Mouse (Mus musculus): Measurements from ENCODE around the gene E2f6.

The E2f6 gene

DNA sequence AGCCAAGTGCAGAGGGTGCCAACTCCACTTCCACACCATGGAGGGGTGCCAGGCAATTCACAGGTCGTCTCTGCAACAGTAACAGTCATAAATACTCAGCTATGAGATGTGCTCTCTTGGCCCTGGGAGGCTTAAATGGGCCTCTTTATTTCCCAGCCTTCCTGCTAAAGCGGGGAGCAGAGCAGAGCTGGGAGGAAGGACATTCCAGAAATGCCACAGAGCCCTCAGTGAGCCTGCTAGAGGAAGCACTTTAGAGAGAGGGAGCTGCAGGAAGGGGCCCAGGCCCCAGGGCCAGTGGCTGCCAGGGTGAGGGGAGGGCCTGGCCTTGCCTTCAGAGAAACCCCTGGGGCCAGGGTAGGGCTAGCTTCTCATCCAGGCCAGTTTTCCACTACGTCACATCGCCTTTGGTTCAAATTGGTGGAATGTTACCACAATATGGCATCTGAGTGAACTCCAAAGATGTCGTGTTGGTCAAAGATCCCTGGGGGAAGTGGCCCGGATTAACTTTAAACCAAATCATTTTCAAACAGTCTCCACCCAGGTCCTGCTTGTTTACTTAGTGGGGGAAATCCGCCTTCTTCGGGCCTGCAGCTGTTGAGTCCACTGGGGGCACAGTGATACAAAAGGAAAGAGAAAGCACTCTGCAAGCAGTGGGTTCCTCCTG is 59.8 kb downstream of the E2f6 start:
- peak; percentile 24; the same call in 1 of the 2 replicates for ATAC-seq (ENCODE audit: insufficient number of reproducible peaks, low FRiP score, low TSS enrichment)

DNA sequence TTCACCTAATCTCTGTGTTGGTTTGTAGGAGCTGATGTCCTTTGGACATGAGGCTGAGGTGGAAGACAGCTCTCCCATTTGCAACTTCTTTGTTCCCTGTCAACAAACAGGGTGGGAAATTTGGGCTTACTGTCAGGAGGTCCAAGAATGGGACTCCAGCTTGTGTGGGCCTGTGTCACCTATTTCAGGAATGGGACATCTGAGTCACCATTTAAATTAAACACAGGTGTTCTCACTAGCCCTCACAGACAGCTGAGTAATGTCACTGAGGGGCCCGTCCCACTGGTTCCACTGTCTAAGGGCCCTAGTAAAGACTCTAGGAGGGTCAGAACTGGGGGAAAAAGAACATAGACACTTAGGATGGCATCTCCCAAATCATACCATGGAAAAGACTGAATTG is 61.2 kb downstream of the E2f6 start:
- ATAC-seq (ENCODE audit: insufficient number of reproducible peaks, low FRiP score, low TSS enrichment), result no peak

DNA sequence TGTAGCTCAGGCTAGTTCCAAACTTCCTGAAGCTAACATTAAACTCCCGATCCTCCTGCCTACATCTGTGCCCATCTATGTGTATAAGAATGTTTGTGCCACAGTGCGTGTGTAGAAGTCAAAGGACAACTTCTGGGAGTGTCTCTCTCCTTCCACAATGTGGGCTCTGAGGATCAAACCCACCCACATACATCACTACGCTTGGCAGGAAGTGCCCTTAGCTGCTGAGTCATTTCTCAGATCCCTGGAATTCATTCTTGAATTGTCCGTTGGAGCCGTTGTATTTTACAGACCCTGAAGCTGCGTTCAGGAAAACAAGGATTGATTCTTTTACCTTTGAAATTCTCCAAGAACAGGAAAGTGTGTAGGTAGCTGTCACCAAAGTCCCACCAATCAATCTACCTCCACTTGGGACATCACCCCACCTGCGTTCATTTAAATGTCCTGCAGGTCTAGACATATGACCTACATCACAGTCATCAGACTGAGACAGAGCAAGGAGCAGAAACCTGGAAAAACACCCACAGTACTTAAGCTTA is 62.2 kb downstream of the E2f6 start:
- no peak for ATAC-seq (ENCODE audit: insufficient number of reproducible peaks, low FRiP score, low TSS enrichment)

DNA sequence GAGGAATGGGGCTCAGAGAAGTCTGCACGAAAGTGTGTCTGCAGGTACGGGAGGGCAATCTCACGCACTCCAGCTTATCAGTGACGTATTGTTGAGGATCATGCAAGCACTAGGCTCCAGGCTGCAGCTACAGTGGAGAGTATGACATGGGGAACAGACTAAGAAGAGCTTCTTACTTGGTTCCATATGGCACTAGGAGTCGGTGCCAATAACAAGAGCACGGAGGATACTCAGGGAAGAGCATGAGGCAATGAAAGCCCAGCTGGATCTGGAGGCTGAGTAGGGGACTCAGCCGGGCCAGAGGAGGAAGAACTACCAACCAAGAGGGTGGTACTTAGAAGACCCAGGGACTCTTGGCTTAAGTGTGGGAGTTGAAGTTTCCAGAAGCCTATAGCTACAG is 62.8 kb downstream of the E2f6 start:
- ATAC-seq (ENCODE audit: insufficient number of reproducible peaks, low FRiP score, low TSS enrichment), result peak; percentile 89

DNA sequence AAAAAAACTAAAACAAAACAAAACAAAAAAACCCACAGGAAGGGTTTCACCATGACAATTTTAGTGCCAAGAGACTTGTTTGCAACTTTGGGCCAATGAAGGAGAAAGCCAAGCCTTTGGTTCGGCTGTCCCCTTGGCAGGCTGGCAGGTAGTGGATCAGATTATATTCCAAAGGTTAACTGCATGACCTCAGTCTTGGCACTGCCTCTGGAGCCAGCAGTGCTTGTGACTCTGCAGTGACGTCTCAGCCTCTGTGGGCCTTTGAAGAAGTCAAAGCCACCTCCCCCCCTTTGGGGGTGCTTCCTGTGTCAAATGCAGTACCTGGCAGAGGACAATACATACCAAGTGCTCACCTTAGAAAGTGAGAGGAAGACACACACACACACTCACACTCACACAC is 63.3 kb downstream of the E2f6 start:
- no peak for ATAC-seq (ENCODE audit: insufficient number of reproducible peaks, low FRiP score, low TSS enrichment)

DNA sequence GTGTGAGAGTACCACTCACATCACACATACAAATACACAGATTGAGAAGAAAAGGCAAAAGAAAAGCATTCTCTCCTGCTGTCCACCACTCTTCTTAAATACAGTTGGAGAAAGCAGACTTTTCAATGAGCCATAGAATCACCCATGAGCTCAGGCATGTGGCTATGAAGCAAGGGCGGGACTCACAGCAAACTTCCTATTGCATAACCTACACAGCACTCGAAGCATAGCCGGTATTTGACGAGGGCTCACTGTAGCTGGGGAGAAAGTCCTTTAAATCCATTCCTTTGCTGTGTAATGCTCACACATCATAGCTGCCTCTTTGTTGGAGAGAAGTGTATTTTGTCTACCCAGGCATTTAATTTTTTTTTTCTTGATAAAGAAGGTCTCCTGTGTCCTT is 64.5 kb downstream of the E2f6 start:
- ATAC-seq (ENCODE audit: insufficient number of reproducible peaks, low FRiP score, low TSS enrichment), result no peak

DNA sequence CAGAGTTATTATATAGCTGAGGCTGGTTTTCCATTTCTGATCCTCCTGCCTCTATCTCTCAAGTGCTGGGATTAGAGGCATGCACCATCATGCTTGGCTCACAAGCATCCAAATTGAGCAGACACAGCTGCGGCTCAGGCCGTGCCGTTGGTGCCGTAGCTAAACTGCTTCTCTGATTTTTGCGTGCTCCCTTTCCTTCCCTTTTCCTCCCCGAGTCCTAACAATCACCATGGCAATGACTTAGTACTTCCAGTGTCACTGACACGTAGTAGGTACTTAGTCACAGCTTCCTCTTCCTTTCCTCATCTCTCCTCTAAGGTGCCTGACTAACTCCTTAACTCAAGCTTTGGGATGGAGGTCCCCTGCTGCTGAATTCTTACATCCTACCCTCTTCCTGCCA is 64.9 kb downstream of the E2f6 start:
- no peak for ATAC-seq (ENCODE audit: insufficient number of reproducible peaks, low FRiP score, low TSS enrichment)

DNA sequence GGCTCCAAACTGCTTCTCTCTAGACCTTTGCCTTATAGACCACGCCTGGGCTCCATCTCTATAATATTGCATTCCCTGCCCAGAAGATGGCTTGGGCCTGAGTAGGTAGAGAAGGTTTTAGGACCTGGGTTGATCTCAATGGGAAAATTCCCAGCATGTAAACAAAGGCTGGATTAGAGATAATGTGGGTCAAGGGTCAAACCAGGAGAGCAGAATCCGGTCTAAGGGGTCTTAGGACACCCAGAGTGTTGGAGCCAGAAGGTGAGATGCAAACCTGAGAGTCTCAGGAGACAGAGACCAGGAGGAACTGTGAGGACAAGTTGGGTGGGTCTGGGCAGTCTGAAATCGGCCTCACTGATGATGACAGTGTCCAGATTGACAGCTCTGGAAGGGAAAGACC is 65.9 kb downstream of the E2f6 start:
- no peak for ATAC-seq (ENCODE audit: insufficient number of reproducible peaks, low FRiP score, low TSS enrichment)

DNA sequence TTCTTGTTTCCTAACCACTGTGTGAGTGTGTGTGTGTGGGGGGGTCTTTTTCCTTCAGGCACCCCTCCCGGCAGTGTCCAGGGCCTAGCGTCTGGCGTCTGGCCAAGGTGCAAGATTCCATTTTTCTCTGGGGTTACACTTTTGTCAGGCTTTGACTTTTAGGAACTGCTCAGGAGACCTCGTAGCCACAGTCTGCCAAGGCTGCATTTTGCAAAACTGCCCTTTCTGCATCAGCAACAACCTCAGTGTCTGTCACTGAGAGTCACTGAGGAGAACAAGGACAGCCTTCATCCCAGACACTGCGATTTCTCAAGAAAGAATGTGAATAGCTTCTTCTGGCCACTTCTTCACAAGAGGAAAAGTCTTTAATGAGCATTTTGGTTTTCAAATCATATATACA is 66.4 kb downstream of the E2f6 start:
- no peak for ATAC-seq (ENCODE audit: insufficient number of reproducible peaks, low FRiP score, low TSS enrichment)

DNA sequence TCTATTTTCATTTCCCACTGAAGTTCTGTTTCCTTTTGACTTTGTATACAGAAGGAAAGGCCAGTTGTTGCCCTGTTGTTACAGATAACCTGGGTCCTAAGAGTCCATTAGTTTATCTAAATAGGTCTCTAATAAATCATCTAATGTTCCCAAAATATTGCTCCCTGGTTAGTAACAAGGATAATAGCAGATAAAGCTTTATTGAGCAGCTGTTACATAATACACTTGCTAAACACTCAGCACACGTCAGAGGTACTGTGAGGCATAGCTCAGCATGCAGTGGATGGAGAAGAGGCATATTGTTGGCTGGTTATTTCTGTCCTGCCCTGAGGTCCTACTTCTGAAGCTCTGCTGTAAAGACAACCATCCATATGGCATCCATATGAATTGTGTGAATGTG is 66.9 kb downstream of the E2f6 start:
- ATAC-seq (ENCODE audit: insufficient number of reproducible peaks, low FRiP score, low TSS enrichment), result no peak

DNA sequence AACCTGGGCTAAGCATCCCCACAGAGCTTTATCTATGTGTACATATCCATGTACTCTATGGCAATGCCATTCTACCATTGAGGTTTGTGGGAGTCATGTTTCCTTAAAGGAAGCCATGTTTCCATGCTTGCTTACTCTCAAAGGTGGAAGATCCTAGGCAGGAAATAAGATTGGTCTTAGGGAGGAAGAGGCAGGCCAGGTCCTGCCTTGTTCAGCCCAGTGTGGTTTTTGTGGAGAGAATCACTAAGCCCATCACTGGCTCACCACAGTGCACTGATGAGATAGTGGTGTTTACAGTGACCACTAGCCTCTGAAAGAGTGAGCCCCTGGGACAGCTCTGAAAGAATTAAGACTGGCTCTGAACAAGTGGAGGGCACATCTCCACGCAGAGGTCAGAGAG is 68.6 kb downstream of the E2f6 start:
- no peak for ATAC-seq (ENCODE audit: insufficient number of reproducible peaks, low FRiP score, low TSS enrichment)

DNA sequence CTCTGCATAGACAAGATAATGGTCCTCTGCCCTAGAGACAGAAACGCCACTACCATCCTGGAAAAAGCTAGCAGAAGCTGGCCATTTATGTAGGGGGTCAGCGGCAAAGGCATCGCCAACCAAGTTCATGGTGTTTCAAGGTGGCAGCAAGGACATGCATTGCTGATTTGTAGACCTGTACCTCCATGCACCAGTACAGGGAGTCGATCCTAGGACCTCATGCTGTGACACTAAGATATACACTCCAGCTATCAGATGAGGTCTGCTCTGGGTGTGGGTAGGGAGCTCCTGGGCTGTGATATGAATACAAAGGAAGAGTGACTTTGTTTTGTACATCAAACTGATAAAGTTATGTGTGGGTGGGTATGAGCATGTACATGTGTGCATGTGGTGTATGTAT is 69.3 kb downstream of the E2f6 start:
- no peak for ATAC-seq (ENCODE audit: insufficient number of reproducible peaks, low FRiP score, low TSS enrichment)

DNA sequence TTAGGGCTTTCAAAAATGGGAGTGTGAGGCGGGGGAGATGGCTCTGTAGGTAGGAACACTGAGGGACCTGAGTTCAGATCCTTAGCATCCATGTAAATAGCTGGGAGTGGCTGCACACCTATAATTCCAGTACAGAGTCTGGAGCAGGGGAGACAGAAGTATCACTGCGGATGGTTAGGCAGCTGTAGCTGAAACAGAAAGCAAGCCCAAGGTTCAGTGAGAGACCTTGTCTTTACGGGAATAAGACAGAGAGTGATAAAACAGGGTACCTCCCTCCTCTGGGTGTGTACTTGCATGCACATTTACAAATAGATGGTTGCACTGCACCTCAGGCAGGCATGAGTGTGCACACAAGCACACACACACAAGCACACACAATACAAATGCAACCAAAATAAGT is 71.7 kb downstream of the E2f6 start:
- no peak for ATAC-seq (ENCODE audit: insufficient number of reproducible peaks, low FRiP score, low TSS enrichment)

DNA sequence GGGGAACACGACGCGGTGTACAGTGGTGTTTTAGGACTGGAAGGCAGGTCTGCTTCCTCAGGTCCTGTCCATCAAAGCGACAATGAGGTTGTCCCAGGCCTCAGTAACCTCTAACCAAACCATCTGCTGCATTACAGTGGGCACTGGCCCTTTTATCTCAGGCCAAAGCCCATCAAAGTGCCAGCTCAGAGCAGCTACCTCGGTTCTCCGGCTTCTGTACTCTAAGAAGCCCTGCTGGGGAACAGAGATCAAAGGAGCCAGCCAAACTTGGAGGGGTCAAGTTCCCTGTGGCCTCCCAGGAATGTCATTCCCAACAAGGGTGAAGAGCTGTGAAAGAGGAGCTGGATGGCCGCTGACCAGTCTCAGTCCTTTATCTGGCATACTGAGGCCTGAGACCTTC is 72.3 kb downstream of the E2f6 start:
- ATAC-seq (ENCODE audit: insufficient number of reproducible peaks, low FRiP score, low TSS enrichment), result no peak

DNA sequence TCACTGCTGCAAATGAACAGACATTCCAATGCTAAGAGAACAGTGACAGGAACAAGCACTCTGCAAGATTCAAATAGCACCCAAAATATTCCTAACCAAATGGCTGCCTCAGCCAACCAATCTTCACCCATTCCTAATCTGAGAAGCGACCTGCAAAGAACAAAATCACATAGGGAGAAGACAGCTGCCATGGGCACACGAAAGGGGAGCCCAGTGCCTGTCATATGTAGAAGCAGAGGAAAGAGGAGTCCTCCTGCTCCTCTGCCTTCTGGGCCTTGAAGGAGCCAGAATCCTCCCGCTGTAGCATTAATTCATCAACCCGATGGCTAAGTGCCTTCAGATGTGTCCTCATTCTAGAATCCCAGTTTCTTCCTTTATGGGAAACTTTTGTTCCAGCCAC is 73.8 kb downstream of the E2f6 start:
- no peak for ATAC-seq (ENCODE audit: insufficient number of reproducible peaks, low FRiP score, low TSS enrichment)

DNA sequence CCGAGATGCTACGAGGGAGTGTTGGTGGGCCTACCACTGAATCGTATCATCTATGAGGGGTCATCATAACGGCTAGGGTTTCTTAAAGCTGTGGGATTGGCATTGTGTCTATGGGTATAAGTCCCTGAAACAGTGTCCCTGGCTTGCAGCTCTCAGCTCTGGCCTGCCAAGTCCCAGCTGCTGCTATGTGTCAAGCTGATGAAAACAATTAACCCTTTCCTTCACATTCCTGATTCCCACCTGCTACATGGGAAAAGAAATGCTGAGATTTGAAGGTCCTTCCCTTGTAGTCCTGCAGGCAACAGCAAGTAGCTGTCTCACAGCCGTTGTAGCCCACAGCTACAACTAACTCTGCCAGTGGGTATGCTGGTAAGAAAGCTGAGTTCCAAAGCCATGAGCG is 75.6 kb downstream of the E2f6 start:
- ATAC-seq (ENCODE audit: insufficient number of reproducible peaks, low FRiP score, low TSS enrichment), result no peak
